Mouse (Mus musculus) gastrocnemius, adult 2 months (tissue): ENCODE data around the gene Prox1. TPM values are rescaled to one million over a fixed set of nuclear protein-coding genes. Genes with fewer than 3 reads are reported as not detected.

Source experiments
- DNase-seq: peaks from one replicate; pipeline ENCODE4 v3.0.0; 2022
- H3K27ac ChIP-seq: fragments of 200-600 bp; 2 replicates; pipeline ENCODE4 v1.8.1; 2022; ENCODE audit warnings: mild to moderate bottlenecking
- H3K4me3 ChIP-seq: fragments of 200-600 bp; 2 replicates; pipeline ENCODE4 v1.8.1; 2022; ENCODE audit warnings: mild to moderate bottlenecking, moderate library complexity
- CTCF ChIP-seq: fragments of 200-600 bp; IDR thresholded peaks from 2 replicates; pipeline ENCODE4 v1.8.1; 2022; ENCODE audit warnings: antibody characterized with exemption, mild to moderate bottlenecking, moderate library complexity
- intact Hi-C: fragments of 180-260 bp; cut with DNase I; formaldehyde crosslinking; loops from one replicate; pipeline ENCODE4 v1.15.1; 2025
- total RNA-seq, 2 experiments: library from RNA; stranded (reverse); gene quantifications; 2 replicates each; pipeline ENCODE4 v1.2.3; 2021

The Prox1 gene
- total RNA-seq, 2 experiments from 2014 or later: 3.7 to 4.6 TPM

GRCm38 (mm10) chr1:190128674-190129322, 41.7 kb downstream of the Prox1 start:
- TF ChIP-seq CTCF: no peak
- Histone ChIP-seq H3K27ac (no peak overlapping the region), H3K4me3 (no peak overlapping the region)
- intact Hi-C loops: no loop called here
- no peak for DNase-seq

DNA sequence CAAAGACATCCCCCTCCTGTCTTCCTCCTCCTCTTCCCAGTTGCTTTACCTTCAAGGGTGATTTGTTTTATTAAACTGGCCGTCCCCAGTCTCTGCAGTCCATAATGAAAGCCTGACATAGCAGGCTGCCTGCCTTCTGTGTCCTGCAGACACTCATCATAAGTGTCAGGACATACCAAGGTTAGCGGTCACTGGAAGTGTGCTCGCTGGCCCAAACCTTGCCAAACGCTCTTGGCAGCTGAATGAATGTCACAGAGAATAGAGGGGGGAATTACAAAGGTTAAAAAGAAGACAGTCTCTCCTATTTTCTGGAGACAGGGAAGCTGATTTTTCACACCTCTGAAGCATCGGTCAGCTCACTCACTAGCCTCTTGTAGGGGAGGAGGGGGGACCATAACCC, 42.6 kb downstream of the Prox1 start:
- intact Hi-C loops: no loop called here
- Histone ChIP-seq H3K27ac (no peak overlapping the region), H3K4me3 (no peak overlapping the region)
- no peak for TF ChIP-seq CTCF
- DNase-seq: no peak

GRCm38 (mm10) chr1:190127163-190127795, 43.2 kb downstream of the Prox1 start:
- no peak for DNase-seq
- Histone ChIP-seq H3K4me3 (no peak overlapping the region), H3K27ac (no peak overlapping the region)
- TF ChIP-seq CTCF: no peak
- intact Hi-C loops: no loop called here

GRCm38 (mm10) chr1:190124961-190125739, 45.4 kb downstream of the Prox1 start:
- no peak overlapping the region for H3K4me3 ChIP-seq
- no peak for DNase-seq
- TF ChIP-seq CTCF: no peak
- intact Hi-C loops: no loop called here
- H3K27ac ChIP-seq: no peak overlapping the region

- H3K4me3 ChIP-seq: no peak overlapping the region
- DNase-seq: no peak
- intact Hi-C loops: no loop called here
- no peak overlapping the region for H3K27ac ChIP-seq
- no peak for TF ChIP-seq CTCF
These were observed 47.1 kb downstream of the Prox1 start for GRCm38 (mm10) chr1:190123404-190123803.

- Histone ChIP-seq H3K27ac (no peak overlapping the region), H3K4me3 (no peak overlapping the region)
- peak; percentile 13; the same call in 1 of the 2 replicates for TF ChIP-seq CTCF
- intact Hi-C loops: no loop called here
- no peak for DNase-seq
These were observed 54.5 kb downstream of the Prox1 start for GRCm38 (mm10) chr1:190115985-190116384.

- intact Hi-C loops: no loop called here
- H3K4me3 ChIP-seq: no peak overlapping the region
- no peak for DNase-seq
- no peak overlapping the region for H3K27ac ChIP-seq
- TF ChIP-seq CTCF: no peak
These were observed 58.8 kb downstream of the Prox1 start for GRCm38 (mm10) chr1:190111741-190112140.

GRCm38 (mm10) chr1:190107587-190107986, 62.9 kb downstream of the Prox1 start:
- TF ChIP-seq CTCF: no peak
- intact Hi-C loops: no loop called here
- no peak overlapping the region for H3K27ac ChIP-seq
- DNase-seq: no peak
- H3K4me3 ChIP-seq: no peak overlapping the region

DNA sequence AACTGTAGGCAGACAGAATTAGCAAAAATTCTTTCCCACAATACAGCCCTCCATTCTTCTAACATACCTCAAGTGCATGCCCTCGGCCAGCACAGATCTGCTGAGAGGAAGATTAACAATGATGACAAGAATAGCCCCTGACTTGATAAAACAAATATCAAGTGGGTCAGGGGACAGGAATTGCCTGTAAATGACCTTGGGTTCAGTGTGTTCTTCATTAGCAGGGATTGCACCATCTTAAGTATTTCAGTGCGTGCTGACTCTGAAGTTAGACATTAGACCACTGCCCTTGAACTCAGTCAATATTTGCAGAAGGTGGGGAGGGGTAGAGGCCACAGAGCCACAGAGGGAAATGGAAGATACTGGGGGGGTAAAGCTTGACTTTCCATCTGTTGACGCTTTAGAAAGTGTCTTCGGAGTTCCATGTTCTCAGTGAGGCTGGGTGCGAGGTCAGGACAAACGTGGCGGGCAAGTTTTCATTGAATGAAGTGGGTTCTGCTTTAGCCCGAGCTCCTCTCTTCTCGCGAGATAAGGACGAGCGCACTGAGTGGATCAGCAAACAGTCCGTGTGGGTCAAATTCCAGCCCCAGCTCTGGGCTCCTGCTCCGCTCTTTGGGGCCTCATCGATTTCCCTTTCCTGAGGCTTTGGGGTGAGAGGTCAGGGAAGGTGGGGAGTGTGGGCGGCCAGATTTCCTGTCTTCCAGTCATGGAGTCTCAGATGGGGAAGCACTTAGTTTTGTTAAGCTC, 63.7 kb downstream of the Prox1 start:
- Histone ChIP-seq H3K27ac (no peak overlapping the region), H3K4me3 (no peak overlapping the region)
- intact Hi-C loops: no loop called here
- TF ChIP-seq CTCF: no peak
- DNase-seq: no peak

DNA sequence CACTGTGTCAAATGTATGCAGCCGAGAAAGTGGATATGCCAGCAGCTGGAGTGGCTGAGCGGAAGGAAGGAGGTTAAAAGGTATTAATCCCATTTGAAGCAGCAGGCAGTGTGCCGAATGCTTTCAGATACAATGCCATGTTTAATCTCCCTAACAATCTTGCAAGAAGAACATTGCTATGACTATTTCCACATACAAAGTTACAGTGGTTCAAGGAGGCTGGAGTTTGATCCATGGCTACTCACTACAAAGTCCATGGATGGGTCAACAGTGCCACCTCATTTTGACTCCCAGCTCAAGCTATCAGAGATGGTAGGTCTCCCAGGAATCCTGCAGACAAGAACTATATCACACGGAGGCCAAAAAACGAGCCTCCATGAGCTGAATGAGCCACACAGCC, 64.5 kb downstream of the Prox1 start:
- intact Hi-C loops: no loop called here
- TF ChIP-seq CTCF: no peak
- Histone ChIP-seq H3K4me3 (no peak overlapping the region), H3K27ac (no peak overlapping the region)
- no peak for DNase-seq

GRCm38 (mm10) chr1:190093326-190093725, 77.2 kb downstream of the Prox1 start:
- intact Hi-C loops: no loop called here
- no peak overlapping the region for H3K4me3 ChIP-seq
- DNase-seq: no peak
- TF ChIP-seq CTCF: no peak
- no peak overlapping the region for H3K27ac ChIP-seq

DNA sequence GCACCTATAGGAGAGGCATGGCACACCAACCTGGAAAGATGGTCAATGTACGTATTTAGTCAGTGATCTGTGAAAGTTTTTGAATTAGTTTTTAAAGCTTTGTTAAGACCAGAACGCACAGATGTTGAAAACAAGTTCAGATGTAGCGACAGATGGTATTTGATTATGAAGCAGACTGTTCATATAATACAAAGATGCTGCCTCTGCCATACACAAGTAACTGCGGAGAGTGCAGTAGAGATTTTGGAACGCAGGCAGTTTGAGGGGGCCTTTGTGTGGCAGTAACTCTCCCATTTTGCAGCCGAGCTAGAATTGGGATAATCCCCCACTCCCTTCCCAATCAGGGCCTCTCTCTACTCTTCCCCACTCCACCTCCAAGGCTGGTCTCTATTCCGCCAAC, 78.4 kb downstream of the Prox1 start:
- no peak for TF ChIP-seq CTCF
- Histone ChIP-seq H3K4me3 (no peak overlapping the region), H3K27ac (no peak overlapping the region)
- DNase-seq: no peak
- intact Hi-C loops: no loop called here

DNA sequence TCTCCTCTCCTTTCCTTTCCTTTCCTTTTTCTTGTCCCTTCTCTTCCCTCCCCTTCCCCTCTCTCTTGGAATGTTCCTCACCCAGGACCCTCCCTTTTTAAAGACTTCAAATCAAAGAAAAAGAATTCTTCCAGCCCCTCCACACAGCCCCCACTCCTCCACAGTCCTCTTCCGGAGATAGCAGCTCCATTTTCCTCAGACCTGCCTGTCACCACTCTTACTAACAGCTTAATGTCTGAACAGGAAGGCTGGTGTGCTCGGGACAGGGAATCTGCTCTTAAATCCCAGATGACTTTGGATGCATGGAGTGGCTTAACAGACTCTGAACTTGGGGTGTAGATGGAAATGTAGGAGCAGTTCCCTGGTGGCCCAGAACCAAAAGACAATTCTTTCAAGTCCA, 81.6 kb downstream of the Prox1 start:
- intact Hi-C loops: no loop called here
- H3K27ac ChIP-seq: no peak overlapping the region
- DNase-seq: no peak
- no peak overlapping the region for H3K4me3 ChIP-seq
- no peak for TF ChIP-seq CTCF
